Mouse (Mus musculus) frontal cortex, postnatal 25 days (tissue): ENCODE data around the gene Lrmda.

Experiments used
- DNase-seq, 2 experiments: peaks; one replicate each; pipeline ENCODE4 v3.0.0; 2022; ENCODE audit warnings: low spot score in 2 of 2

Lrmda gene

GRCm38 (mm10) chr14:22240315-22240714 is 220.8 kb downstream of the Lrmda start:
- DNase-seq, result no peak

- no peak for DNase-seq
These were observed 235.9 kb downstream of the Lrmda start for GRCm38 (mm10) chr14:22255458-22255857.

DNA sequence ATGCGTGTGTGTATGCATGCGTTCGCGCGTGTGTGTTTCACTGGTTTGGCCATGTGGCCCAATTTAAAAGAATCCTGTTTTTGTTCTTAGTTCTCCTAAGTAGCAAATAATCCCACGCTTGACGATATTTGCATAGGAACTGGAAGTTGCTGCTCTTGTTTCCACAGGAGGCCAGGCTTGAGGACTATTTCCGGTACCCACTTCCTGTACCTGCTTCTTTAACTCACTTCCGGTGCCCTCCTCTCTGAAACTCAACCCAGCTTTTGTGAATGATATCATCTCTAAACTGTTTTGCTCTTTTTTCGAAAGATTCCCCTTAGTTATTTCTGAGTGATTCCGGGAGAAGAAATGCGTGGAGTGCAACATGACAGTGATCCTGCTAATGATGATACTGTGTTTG is 236.8 kb downstream of the Lrmda start:
- no peak for DNase-seq

DNA sequence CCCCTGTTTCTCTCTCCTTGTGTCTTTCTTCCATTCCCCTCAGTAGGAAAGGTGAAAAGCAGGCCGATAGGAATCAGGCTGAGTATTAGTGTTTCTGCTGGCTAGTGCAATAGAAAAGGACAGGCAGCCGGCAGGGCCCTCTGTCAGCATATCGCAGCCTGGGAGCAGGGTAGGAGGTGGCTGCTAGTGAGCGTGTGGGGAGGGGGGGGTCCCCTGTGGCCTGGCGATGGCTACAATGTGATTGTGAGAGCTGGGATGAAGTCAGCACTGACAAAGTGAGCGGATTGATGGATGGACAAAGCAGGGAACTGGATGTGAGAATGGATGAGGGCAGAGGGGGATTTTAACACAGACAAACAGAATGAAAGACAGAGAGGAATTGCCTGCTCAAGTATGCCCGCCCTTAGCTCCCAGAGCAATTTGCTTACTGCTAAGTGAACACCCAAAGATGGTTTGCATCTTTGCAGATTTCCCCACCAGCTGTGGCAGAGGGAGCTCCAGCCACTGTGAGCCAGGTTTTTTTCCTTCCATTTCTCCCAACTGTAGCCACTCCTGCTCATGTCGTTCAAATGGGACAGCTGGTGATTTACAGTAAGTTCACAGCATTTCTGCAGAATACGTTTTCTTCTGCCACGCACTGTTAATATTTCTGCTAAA is 240.0 kb downstream of the Lrmda start:
- no peak for DNase-seq

DNA sequence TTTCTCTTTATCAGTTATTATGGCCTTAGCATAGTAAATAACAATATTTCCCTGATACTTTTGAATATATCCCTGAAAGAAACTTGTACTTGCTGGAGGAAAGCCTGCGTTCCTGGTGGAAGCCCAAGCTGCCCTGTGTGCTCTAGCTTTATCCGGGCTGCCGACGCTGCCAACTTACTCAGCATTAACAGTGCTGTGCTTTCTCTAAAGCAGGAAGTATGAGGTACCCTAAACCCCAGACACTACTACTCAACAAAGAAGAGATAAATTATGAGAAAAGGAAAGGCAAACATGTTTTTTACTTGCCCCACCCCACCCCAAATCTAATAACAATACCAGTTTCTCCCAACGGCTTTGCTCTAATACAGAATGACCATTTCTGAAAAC is 240.5 kb downstream of the Lrmda start:
- no peak for DNase-seq

DNA sequence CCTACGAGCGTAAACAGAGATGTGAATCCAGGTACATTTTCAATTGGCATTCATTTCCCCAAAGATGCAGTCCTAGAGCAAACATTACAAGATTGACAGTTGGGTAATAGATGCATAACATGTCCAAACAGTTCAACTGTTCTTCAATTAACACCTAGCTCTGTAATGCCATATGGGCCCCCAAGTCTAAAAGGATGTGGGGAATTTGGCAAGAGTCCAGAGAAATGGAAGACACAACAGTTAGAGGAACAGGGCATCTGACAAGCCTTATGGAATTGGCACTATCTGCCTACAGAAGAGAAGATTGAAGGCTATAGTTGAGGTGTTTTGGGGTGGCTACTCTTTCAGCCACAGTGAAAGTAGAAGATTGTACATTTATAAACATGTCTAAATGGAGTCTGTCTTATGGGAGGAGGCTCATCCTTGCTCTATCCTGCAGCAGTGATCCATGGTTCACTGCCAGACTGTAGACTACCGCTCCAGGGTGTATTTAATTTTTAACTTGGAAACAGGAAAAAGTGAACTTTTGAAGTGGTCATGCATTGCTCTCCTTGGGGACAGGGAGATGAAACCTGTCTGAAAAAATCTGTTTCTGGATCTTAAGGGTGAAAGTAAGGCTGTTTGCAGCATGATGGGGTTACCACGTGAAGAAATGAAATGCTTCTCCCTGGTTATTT is 245.9 kb downstream of the Lrmda start:
- DNase-seq, result no peak

GRCm38 (mm10) chr14:22269812-22270211 is 250.3 kb downstream of the Lrmda start:
- no peak for DNase-seq

DNA sequence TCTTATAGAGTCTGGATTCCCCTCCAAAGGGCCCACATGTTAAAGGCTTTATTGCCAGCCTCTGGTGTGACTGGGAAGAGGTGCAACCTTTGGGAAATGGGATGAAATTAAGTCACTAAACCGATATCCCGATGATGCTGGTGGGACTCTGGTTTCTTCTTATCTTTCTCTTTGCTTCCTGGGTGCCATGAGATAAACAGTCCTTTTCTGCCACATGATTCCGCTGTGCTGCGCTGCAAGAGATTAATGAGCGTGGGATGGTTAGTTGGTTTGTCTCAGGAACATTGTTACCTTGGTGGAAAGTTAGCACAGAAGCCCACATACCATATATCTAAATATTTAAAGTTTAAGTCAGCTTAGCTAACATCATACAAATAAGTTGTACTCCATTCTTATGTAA is 258.5 kb downstream of the Lrmda start:
- no peak for DNase-seq

- DNase-seq, result no peak
These were observed 260.1 kb downstream of the Lrmda start for GRCm38 (mm10) chr14:22279591-22279990.

DNA sequence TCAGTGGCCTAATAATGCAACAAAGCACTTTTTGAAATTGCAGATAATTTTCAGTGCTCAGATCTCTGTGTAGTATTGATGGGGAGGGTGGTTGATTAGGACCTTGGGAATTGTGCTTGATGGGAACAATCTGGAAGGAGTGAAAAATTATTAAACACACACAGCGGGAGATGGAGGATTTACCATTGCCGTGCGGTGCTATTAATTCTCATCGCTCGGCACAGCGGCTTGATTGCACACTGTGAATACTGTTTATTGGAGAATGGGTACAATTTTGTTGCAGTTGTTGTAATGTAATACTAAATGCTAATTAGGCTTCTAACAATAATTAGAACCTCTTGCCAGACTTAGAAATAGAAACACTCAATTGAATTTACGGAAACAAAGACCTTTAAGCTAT is 262.1 kb downstream of the Lrmda start:
- no peak for DNase-seq

DNA sequence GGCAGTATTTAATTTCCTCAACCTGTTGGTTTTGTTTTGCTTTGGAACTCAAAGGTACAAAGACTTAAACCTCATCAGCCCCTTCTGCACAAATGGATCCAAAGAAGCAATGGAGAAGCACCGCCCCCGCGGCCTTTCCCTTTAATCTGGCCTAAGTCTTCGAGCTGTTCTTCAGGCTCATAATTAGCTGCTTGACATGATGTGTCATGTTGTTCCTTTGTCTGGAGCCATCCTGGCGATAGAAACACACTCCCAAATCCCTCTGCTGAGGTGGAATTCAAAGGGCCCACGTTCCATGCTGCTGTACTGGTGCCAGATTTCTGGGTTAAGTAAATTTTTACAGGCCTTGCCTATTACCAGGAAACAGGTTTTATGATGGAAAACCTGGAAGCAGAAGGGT is 263.3 kb downstream of the Lrmda start:
- DNase-seq, result no peak

- DNase-seq, result no peak
These were observed 264.2 kb downstream of the Lrmda start for GRCm38 (mm10) chr14:22283722-22284121.

DNA sequence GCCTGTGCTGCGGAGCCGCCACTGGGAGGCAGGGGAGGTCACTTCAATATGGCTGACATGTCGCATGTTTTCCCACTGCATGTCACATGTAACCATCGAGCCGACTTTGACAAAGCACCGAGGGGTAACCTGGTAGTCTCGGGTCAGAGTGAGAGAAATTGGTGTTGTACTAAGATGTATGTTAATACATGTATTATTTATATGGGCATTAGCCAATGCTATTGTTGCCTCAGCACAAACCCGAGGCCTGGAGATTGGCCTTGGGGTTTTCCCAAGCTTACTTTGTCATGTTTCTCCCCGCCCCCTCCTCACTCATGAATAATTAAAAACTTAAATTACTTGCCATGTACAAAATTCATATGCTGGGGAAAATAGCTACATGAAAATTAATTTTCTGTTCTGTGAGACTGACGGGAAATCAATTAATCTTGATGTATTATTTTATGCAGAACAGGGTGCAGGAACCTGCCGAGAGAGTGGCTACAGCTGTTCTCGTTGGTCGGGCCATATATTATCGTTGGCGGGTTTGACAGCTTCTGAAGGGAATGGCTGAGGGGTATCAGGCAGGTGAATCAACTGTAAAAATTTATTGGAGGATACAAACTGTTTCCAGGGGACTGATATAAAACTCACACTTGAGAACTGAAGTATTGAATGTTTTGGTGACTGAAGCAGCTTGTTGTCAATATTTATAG is 265.5 kb downstream of the Lrmda start:
- DNase-seq, result no peak

DNA sequence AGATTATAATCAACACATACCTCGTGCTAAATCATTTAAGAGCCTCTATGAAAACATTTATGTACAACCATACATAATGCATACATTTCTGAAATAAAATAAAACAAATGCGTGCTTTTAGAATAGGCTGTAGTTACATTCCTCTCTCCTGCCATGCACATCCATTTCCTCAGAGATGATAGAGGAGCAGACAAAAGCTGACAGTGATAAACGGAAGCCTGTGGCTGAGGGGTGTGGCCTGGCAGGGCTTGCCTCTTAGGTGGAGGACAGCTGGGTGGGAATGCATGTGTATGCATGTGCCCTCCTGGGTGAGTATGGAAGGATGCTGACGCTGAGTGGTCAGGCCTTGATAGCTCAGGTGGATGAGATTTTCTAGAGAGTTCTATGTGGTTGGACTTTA is 266.3 kb downstream of the Lrmda start:
- no peak for DNase-seq

DNA sequence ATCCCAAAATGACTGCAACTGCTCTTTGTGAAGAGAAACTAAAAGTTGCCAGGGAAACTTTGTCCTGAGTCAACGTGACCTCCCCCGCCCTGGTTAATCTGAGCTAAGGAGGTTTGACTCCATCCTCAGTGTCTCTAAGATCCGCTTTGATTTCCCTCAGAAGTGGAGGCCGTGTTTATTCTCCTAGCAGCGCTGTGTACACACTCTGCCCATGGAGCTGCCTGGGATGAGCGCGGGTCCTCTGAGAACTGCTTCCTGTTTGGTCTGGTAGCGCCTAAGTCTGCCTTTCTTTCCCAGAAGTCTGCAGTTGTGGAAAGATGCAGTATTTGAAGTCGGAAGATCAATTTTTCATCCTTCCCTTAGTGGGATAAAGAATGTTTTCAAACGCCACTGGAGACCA is 268.7 kb downstream of the Lrmda start:
- no peak for DNase-seq

DNA sequence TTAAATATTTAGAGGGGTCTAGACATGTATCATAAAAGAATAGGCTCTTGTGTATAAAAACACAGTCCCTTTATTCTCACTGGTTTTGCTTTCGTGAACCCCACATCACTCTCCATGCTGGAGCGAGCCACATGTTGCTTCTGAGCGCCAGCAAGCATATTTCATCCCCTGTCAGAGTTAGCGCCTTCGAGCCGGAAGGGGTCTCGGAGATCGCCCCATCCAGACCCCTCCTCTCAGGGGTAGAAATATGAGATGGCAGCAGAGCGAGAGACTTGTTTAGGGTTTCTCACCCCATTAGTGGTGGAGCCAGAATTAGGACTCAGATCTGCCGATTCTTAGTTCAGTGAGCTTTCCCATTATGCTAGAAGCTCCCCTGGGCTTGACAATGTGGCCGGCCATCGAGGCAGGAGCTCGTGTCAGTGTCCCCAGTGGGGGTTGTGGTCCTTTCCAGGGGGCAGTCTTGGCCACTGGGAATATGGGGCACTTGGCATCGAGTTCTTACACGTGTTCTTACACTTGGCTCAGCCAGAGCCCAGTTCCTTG is 269.9 kb downstream of the Lrmda start:
- no peak for DNase-seq

GRCm38 (mm10) chr14:22294371-22294770 is 274.9 kb downstream of the Lrmda start:
- no peak for DNase-seq

GRCm38 (mm10) chr14:22296655-22297239 is 277.2 kb downstream of the Lrmda start:
- DNase-seq, result no peak

DNA sequence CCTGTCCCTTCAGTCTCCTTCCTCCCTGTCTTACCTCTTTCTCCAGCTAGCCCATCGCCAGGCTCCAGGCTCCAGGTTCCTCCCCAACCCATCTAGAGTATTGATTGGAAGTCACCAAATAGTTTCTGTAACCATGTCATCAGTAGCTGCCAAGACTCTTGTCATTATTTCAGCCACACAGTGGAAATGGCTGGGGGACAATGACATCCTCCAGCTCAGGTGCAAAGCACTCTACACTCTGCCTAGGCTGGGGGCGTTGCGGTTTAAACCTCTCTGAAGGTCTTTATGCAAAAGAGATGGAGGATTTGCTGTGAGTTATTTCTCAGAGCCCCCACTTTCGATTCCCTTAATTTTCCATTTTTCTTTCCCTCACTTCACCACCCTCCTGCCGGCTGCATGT is 287.2 kb downstream of the Lrmda start:
- DNase-seq, result no peak

GRCm38 (mm10) chr14:22308059-22308458 is 288.5 kb downstream of the Lrmda start:
- DNase-seq, result no peak

- no peak for DNase-seq
These were observed 303.5 kb downstream of the Lrmda start for GRCm38 (mm10) chr14:22323058-22323457.

DNA sequence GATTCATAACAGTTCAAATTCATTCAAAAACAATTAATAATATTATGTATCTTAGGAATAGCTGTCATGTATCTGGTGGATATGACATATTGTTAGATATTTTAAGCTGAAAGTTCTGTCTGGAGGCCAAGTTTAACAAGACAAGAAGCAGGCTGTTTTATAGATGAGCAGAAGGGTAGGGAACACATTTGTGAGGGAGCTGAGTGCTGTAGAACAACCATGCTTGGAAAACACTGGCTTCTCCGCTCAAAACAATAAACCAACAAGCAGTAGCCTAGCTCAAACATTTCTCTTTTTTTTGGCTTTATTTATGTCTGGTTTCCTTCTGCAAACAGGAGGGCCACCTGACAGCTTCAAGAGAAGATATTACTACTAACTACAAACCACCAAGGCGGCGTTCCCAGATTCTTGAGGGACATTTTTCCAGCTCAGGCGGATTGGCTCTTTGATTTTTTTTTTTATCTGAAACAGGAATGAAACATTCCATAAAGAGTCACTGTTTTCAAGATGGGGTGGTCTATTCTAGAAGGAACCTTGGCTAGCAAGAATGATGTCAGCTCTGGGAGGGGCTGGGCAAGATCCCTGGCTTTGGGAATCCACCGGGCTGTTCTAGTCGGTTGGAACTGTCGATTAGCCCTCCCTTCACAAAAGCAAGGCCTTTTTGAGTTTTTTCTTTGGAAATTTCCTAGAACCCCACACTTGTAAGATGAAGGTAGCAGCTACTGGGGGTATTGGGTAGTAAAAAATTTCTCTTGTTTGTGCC is 304.2 kb downstream of the Lrmda start:
- no peak for DNase-seq
